Mouse (Mus musculus): ENCODE measurements around the gene A830031A19Rik. TPM values are rescaled to one million over a fixed set of nuclear protein-coding genes. Genes with fewer than 3 reads are reported as not detected.
A peak's percentile ranks its signal among the peaks of the same experiment; 100 is the strongest.

The A830031A19Rik gene
- polyA plus RNA-seq, 1 experiment from 2014 or later: not detected

DNA sequence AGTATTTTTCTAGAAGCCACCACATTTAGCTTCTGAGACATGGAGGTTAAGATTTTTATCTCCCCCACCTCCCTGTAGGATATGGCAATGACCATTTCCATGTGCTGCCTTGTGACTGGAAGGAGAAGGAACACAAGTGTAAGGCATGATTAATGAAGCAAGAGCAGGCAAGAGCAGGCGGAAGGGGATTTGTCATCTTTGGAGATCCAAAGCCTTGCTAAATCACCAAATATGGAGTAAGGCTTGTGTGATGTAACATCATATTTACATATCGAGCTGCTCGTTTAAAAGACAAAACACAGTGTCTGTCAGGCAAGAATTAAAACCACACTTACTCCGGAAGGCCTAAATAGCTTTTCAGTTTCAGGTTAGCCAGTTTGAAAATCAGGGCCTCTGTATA lies 12.2 kb upstream of the A830031A19Rik start:
- no peak overlapping the region for H3K4me3 ChIP-seq (ENCODE audit: low read depth, low read length)
- DNase-seq: no peak
- no peak for ATAC-seq (ENCODE audit: insufficient read depth)
- TF ChIP-seq CTCF (IDR thresholded peaks at IDR 0.05; ENCODE audit: low read depth): no peak
- H3K36me3 ChIP-seq (ENCODE audit: insufficient read depth): peaks cover 28% of the 10 kb centered on the region
- no peak overlapping the region for H3K27ac ChIP-seq (ENCODE audit: low read depth)
- H3K4me1 ChIP-seq (ENCODE audit: insufficient read depth): 0 out of 2 replicates have a peak, but pooled peaks cover 9% of the 10 kb centered on the region
- 50% methylated on average over 4 of the region's 4 CpGs for WGBS
- H3K9me3 ChIP-seq (ENCODE audit: low read depth, low read length): no peaks in the 10 kb centered on the region
- H3K9ac ChIP-seq: no peak overlapping the region
- H3K27me3 ChIP-seq (ENCODE audit: insufficient read depth, low read length): no peaks in the 10 kb centered on the region
- no peak overlapping the region for H3K4me2 ChIP-seq

DNA sequence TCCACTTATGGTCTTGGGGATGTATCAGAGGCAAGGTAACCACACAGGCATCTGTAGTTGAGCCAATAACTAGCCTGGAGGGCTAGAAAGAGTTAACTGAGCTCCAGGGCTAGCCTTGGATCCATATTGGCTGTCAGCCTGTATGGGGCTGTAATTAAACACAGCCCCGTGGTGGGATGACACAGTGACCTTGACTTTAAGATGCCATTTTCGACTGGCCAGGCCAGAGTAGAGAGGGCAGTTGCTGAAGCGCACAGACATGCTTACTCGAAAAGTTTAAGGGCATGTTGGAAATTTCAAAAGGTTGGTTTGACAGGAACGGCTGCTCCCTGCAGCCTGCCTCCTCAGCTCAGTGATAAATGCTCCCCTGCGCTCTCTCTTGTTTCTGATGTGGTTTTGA lies 11.1 kb upstream of the A830031A19Rik start:
- 50% methylated on average over 6 of the region's 6 CpGs for WGBS
- no peak for ATAC-seq (ENCODE audit: insufficient read depth)

DNA sequence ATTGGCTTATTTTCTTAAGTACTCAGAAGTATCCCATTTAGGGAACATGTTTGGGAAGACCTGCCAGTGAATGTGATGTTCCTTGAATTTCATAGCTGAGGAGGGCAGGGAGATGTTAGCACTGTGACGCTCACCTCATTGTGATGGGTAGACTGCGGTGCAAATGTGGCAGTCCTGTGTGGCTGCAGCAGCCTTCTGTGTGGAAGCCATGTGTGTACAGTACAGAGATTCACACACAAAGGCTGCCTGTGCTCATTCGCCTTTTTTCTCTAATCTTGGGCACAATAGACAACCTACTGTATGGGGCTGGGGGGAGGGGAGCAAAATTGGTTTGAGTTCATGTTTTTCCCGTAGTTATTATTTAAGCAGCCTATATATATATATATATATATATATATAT lies 9.7 kb upstream of the A830031A19Rik start:
- 66% methylated on average over 4 of the region's 4 CpGs for whole genome bisulfite sequencing

More for the DNA sequence above, 11.1 kb upstream of the A830031A19Rik start:
- H3K4me3 ChIP-seq (ENCODE audit: low read depth, low read length): no peak overlapping the region
- 0 out of 2 replicates have a peak, but pooled peaks cover 6% of the 10 kb centered on the region for H3K4me1 ChIP-seq (ENCODE audit: insufficient read depth)
- H3K27ac ChIP-seq (ENCODE audit: low read depth): no peak overlapping the region
- H3K4me2 ChIP-seq: no peak overlapping the region
- H3K27me3 ChIP-seq (ENCODE audit: insufficient read depth, low read length): no peaks in the 10 kb centered on the region
- no peak for TF ChIP-seq CTCF (IDR thresholded peaks at IDR 0.05; ENCODE audit: low read depth)
- H3K9ac ChIP-seq: no peak overlapping the region
- no peaks in the 10 kb centered on the region for H3K9me3 ChIP-seq (ENCODE audit: low read depth, low read length)
- DNase-seq: no peak
- peaks cover 28% of the 10 kb centered on the region for H3K36me3 ChIP-seq (ENCODE audit: insufficient read depth)

DNA sequence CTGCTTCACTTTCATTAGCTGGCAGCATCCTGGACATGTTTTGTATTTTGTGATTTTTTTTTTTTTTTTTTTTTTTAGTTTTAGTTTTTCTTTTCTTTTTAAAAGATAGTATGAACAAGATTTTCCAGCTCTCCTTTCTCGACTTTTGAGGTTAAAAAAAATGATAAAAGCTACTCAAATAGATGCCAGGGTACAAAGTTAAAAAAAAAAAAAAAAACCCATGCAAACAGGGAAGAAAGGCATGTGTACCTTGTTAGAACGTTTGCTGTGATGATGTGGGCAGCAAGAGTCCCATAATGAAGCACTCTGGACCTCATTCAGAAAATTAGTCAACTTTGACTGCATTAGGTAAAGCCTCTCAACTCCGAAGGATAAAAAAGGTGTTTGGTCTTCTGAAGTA lies 9.2 kb upstream of the A830031A19Rik start:
- H3K27me3 ChIP-seq (ENCODE audit: insufficient read depth, low read length): no peaks in the 10 kb centered on the region
- no peaks in the 10 kb centered on the region for H3K9me3 ChIP-seq (ENCODE audit: low read depth, low read length)
- no peak for DNase-seq
- no peak overlapping the region for H3K4me2 ChIP-seq
- no peak overlapping the region for H3K27ac ChIP-seq (ENCODE audit: low read depth)
- TF ChIP-seq CTCF (IDR thresholded peaks at IDR 0.05; ENCODE audit: low read depth): no peak
- ATAC-seq (ENCODE audit: insufficient read depth): no peak
- peaks cover 28% of the 10 kb centered on the region for H3K36me3 ChIP-seq (ENCODE audit: insufficient read depth)
- no peak overlapping the region for H3K9ac ChIP-seq
- H3K4me3 ChIP-seq (ENCODE audit: low read depth, low read length): no peak overlapping the region
- H3K4me1 ChIP-seq (ENCODE audit: insufficient read depth): 0 out of 2 replicates have a peak, but pooled peaks cover 6% of the 10 kb centered on the region
- 62% methylated on average over 3 of the region's 3 CpGs for WGBS

More for the DNA sequence above, 9.7 kb upstream of the A830031A19Rik start:
- DNase-seq: no peak
- Histone ChIP-seq H3K4me2 (no peak overlapping the region), H3K36me3 (ENCODE audit: insufficient read depth) (peaks cover 28% of the 10 kb centered on the region), H3K27ac (ENCODE audit: low read depth) (no peak overlapping the region), H3K9ac (no peak overlapping the region), H3K9me3 (ENCODE audit: low read depth, low read length) (no peaks in the 10 kb centered on the region), H3K27me3 (ENCODE audit: insufficient read depth, low read length) (no peaks in the 10 kb centered on the region), H3K4me1 (ENCODE audit: insufficient read depth) (0 out of 2 replicates have a peak, but pooled peaks cover 6% of the 10 kb centered on the region), H3K4me3 (ENCODE audit: low read depth, low read length) (no peak overlapping the region)
- TF ChIP-seq CTCF (IDR thresholded peaks at IDR 0.05; ENCODE audit: low read depth): no peak
- ATAC-seq (ENCODE audit: insufficient read depth): no peak

DNA sequence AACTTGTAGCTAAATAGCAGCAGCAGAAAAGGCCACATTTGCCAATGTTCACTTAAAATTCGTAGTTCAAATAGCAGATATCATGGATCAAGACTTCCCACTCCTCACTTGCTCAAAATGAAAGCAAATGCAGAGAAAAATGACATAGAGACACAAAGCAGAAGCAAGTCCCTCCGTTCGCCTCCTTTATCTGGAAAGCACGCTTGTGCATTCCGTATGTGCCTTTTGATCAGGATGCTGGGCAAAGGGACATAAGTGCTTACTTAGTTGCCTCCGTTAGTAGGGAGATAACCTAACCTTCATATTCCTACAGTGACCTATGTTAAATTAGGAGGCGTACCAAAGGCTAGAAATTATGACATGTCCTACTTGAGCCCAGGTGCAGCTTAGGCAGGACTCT lies 8.6 kb upstream of the A830031A19Rik start:
- H3K27me3 ChIP-seq (ENCODE audit: insufficient read depth, low read length): no peaks in the 10 kb centered on the region
- peak overlapping the region; percentile 37; the same call in 1 of the 2 replicates for H3K4me2 ChIP-seq
- H3K9ac ChIP-seq: no peak overlapping the region
- TF ChIP-seq CTCF (IDR thresholded peaks at IDR 0.05; ENCODE audit: low read depth): no peak
- H3K36me3 ChIP-seq (ENCODE audit: insufficient read depth): peaks cover 28% of the 10 kb centered on the region
- no peak for DNase-seq
- no peaks in the 10 kb centered on the region for H3K9me3 ChIP-seq (ENCODE audit: low read depth, low read length)
- ATAC-seq (ENCODE audit: insufficient read depth): no peak
- no peak overlapping the region for H3K27ac ChIP-seq (ENCODE audit: low read depth)
- no peak overlapping the region; the same call in 1 of the 2 replicates for H3K4me3 ChIP-seq (ENCODE audit: low read depth, low read length)
- 0 out of 2 replicates have a peak, but pooled peaks cover 6% of the 10 kb centered on the region for H3K4me1 ChIP-seq (ENCODE audit: insufficient read depth)
- 53% methylated on average over 7 of the region's 7 CpGs for WGBS

DNA sequence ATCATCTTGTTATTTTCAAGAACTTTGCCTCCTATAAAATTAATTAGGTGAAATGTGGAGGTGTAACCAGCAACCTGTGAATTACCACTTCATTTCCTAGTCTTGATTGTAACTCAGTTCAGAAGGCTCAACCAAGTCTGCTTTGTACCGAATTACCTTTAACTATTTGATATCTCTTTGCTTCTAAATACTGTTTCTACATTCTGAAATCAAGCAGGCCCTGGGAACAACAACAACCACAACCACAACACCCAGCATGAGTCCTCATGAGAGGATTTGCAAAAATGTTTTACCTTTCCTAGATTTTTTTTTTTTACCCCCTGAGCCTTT lies 8.2 kb upstream of the A830031A19Rik start:
- 41% methylated on average over 1 of the region's 1 CpGs for WGBS
- peak overlapping the region; percentile 37; the same call in 1 of the 2 replicates for H3K4me2 ChIP-seq
- no peak for ATAC-seq (ENCODE audit: insufficient read depth)
- DNase-seq: no peak
- H3K27me3 ChIP-seq (ENCODE audit: insufficient read depth, low read length): no peaks in the 10 kb centered on the region
- H3K36me3 ChIP-seq (ENCODE audit: insufficient read depth): peaks cover 27% of the 10 kb centered on the region
- no peak overlapping the region for H3K9ac ChIP-seq
- no peak overlapping the region for H3K27ac ChIP-seq (ENCODE audit: low read depth)
- no peaks in the 10 kb centered on the region for H3K9me3 ChIP-seq (ENCODE audit: low read depth, low read length)
- no peak for TF ChIP-seq CTCF (IDR thresholded peaks at IDR 0.05; ENCODE audit: low read depth)
- H3K4me1 ChIP-seq (ENCODE audit: insufficient read depth): 0 out of 2 replicates have a peak, but pooled peaks cover 6% of the 10 kb centered on the region
- no peak overlapping the region; the same call in 1 of the 2 replicates for H3K4me3 ChIP-seq (ENCODE audit: low read depth, low read length)

DNA sequence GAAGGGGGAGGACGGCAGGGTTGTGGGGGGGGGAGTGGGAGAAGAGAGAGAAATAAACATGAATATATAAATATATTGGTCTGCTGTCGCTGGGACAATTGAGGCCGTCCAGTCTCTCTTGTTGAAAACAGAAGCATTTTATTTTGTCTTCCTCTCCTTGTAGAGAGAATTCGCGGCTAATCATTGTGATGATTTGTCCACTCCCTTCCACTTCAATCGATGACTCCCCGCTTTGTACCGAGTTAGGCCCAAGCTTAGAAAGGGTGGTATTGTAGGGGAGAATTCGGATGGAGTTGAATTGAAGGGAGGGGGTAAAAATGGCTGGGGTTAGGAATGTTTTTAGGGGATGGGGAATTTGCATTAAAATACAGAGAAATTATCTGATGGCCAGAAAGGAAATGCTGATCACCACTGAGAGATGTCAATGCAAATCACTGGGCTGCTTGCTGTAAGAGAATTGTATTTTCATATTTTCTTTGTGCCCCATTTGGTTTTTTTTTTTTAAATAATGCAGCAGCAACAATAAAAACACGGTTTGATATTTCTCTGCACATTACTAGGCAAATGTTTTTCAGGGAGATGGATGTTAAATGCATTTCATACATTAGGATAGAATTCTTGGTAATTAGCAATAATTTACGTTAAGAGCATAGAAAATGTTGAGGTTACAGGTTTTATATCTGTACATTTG lies 7.7 kb upstream of the A830031A19Rik start:
- Histone ChIP-seq H3K36me3 (ENCODE audit: insufficient read depth) (peaks cover 22% of the 10 kb centered on the region), H3K4me3 (ENCODE audit: low read depth, low read length) (peak overlapping the region; percentile 64), H3K4me1 (ENCODE audit: insufficient read depth) (0 out of 2 replicates have a peak, but pooled peaks cover 6% of the 10 kb centered on the region), H3K4me2 (peak overlapping the region; percentile 100), H3K9ac (peak overlapping the region; percentile 82), H3K27me3 (ENCODE audit: insufficient read depth, low read length) (no peaks in the 10 kb centered on the region), H3K9me3 (ENCODE audit: low read depth, low read length) (no peaks in the 10 kb centered on the region), H3K27ac (ENCODE audit: low read depth) (peak overlapping the region; percentile 94)
- DNase-seq (no peak), ATAC-seq (ENCODE audit: insufficient read depth) (no peak)
- no peak for TF ChIP-seq CTCF (IDR thresholded peaks at IDR 0.05; ENCODE audit: low read depth)
- 21% methylated on average over 11 of the region's 11 CpGs for WGBS

Measured in lung, embryonic 14.5 days (tissue).